Mouse (Mus musculus) heart, embryonic 14.5 days (tissue): Measurements from ENCODE around the gene B230104I21Rik. TPM values are rescaled to one million over a fixed set of nuclear protein-coding genes. Genes with fewer than 3 reads are reported as not detected.

ENCODE experiments used
- ATAC-seq: fragments of 200-750 bp; cut with Nextera tagmentation; 2 replicates; pipeline ENCODE4 v1.8.0; 2017; ENCODE audit warnings: low read depth, moderate TSS enrichment; ENCODE audit not compliant: insufficient number of reproducible peaks, insufficient read depth, low FRiP score
- H3K27ac ChIP-seq, 2 experiments: fragments of 200-500 bp in 1 of 2; fragments of 300-500 bp in 1 of 2; sonication (generic) in 1 of 2; replicated peaks in 1 of 2; 2 replicates each; pipeline ENCODE4 v1.5.1; 2012 to 2014; ENCODE audit warnings: low read depth in 2 of 2, low read length in 2 of 2, control low read depth in 1 of 2, mild to moderate bottlenecking in 1 of 2, mixed read lengths in 1 of 2; ENCODE audit not compliant: control insufficient read depth in 1 of 2, insufficient read depth in 1 of 2
- H3K27me3 ChIP-seq: fragments of 300-500 bp; sonication (generic); 2 replicates; pipeline ENCODE4 v1.6.1; 2014; ENCODE audit warnings: mild to moderate bottlenecking, low read length, control low read depth; ENCODE audit not compliant: control insufficient read depth, insufficient read depth
- H3K36me3 ChIP-seq: fragments of 300-500 bp; sonication (generic); 2 replicates; pipeline ENCODE4 v1.6.1; 2014; ENCODE audit warnings: mild to moderate bottlenecking, control low read depth, low read length, mixed read lengths; ENCODE audit not compliant: control insufficient read depth, insufficient read depth
- H3K4me1 ChIP-seq, 2 experiments: fragments of 200-500 bp in 1 of 2; fragments of 300-500 bp in 1 of 2; sonication (generic) in 1 of 2; 2 replicates each; pipeline ENCODE4 v1.6.1; 2012 to 2014; ENCODE audit warnings: low read length in 2 of 2, control low read depth in 1 of 2, mixed read lengths in 1 of 2; ENCODE audit not compliant: control insufficient read depth in 2 of 2, insufficient read depth in 2 of 2
- H3K4me2 ChIP-seq: fragments of 300-500 bp; sonication (generic); 2 replicates; pipeline ENCODE4 v1.6.1; 2014; ENCODE audit warnings: mild to moderate bottlenecking, low read length
- H3K4me3 ChIP-seq, 2 experiments: fragments of 200-500 bp in 1 of 2; fragments of 300-500 bp in 1 of 2; sonication (generic) in 1 of 2; 2 replicates each; pipeline ENCODE4 v1.5.1; 2012 to 2014; ENCODE audit warnings: low read length in 2 of 2, mild to moderate bottlenecking in 2 of 2, control low read depth in 1 of 2, low read depth in 1 of 2, moderate library complexity in 1 of 2; ENCODE audit not compliant: control insufficient read depth in 1 of 2, insufficient read depth in 1 of 2
- H3K9ac ChIP-seq: fragments of 300-500 bp; sonication (generic); 2 replicates; pipeline ENCODE4 v1.6.1; 2014; ENCODE audit warnings: mild to moderate bottlenecking, low read length
- H3K9me3 ChIP-seq: fragments of 300-500 bp; sonication (generic); 2 replicates; pipeline ENCODE4 v1.6.1; 2016; ENCODE audit warnings: low read length, control low read depth; ENCODE audit not compliant: control insufficient read depth
- WGBS: fragments of 180-500 bp; shearing (Covaris S2); extraction: QIAGEN DNeasy Blood & Tissue Kit; methylation state at CpG from one replicate; pipeline ENCODE4 v1.1.7; 2014; 5-methylcytosine and 5-hydroxymethylcytosine counted together
- polyA plus RNA-seq: library from polyadenylated mRNA; unstranded; fragments of >200 nt; fragmentation: Nextera tagmentation; extraction: Ambion mirVana; gene quantifications from 2 replicates; pipeline ENCODE4 v1.2.1, GENCODE M21; 2014

The B230104I21Rik gene
- polyA plus RNA-seq, 1 experiment from 2014 or later: not detected

- H3K27ac ChIP-seq: no peak overlapping the region
- H3K4me1 ChIP-seq: peaks cover 21 to 45% of the 10 kb centered on the region in 2 experiments
- no peaks in the 10 kb centered on the region for H3K36me3 ChIP-seq
- no peak overlapping the region for H3K4me2 ChIP-seq
- no peak overlapping the region for H3K4me3 ChIP-seq
- H3K9ac ChIP-seq: no peak overlapping the region
- H3K27me3 ChIP-seq: peaks cover under 1% of the 10 kb centered on the region; the same call in 1 of the 2 replicates
- no peaks in the 10 kb centered on the region for H3K9me3 ChIP-seq
- 49% methylated on average over 2 of the region's 2 CpGs for WGBS
- ATAC-seq: no peak
Observed at GRCm38 (mm10) chr4:154385918-154386317, 50.0 kb downstream of the B230104I21Rik start.

GRCm38 (mm10) chr4:154386810-154387209, 50.9 kb downstream of the B230104I21Rik start:
- no peak overlapping the region for H3K4me3 ChIP-seq
- no peaks in the 10 kb centered on the region for H3K9me3 ChIP-seq
- peaks cover 29 to 54% of the 10 kb centered on the region in 2 experiments for H3K4me1 ChIP-seq
- 34% methylated on average over 8 of the region's 8 CpGs for WGBS
- no peaks in the 10 kb centered on the region for H3K36me3 ChIP-seq
- peak overlapping the region in 1 of 2 experiments; percentile 41; a peak in 1 of 4 replicates for H3K27ac ChIP-seq
- peak overlapping the region; percentile 44; the same call in 1 of the 2 replicates for H3K9ac ChIP-seq
- no peak for ATAC-seq
- no peak overlapping the region for H3K4me2 ChIP-seq
- peaks cover 8% of the 10 kb centered on the region; the same call in 1 of the 2 replicates for H3K27me3 ChIP-seq

GRCm38 (mm10) chr4:154389641-154390040, 53.7 kb downstream of the B230104I21Rik start:
- Histone ChIP-seq H3K9ac (no peak overlapping the region), H3K4me2 (no peak overlapping the region), H3K4me3 (no peak overlapping the region), H3K9me3 (no peaks in the 10 kb centered on the region), H3K4me1 (peaks cover 49 to 76% of the 10 kb centered on the region in 2 experiments), H3K27ac (no peak overlapping the region), H3K36me3 (no peaks in the 10 kb centered on the region), H3K27me3 (peaks cover 10% of the 10 kb centered on the region; the same call in 1 of the 2 replicates)
- no peak for ATAC-seq
- 79% methylated on average over 2 of the region's 2 CpGs for WGBS

GRCm38 (mm10) chr4:154390333-154391080, 54.6 kb downstream of the B230104I21Rik start:
- Histone ChIP-seq H3K27me3 (peaks cover 10% of the 10 kb centered on the region; the same call in 1 of the 2 replicates), H3K4me1 (peaks cover 50 to 77% of the 10 kb centered on the region in 2 experiments), H3K4me3 (no peak overlapping the region), H3K9me3 (no peaks in the 10 kb centered on the region), H3K27ac (0 out of 4 replicates have a peak overlapping the region, but pooled peaks of 1 of the 2 experiments have one; percentile 89), H3K9ac (peak overlapping the region; percentile 61), H3K4me2 (no peak overlapping the region), H3K36me3 (no peaks in the 10 kb centered on the region)
- 30% methylated on average over 20 of the region's 20 CpGs for WGBS
- ATAC-seq: no peak

GRCm38 (mm10) chr4:154392641-154393040, 56.7 kb downstream of the B230104I21Rik start:
- 68% methylated on average over 1 of the region's 1 CpGs for WGBS
- Histone ChIP-seq H3K4me1 (peaks cover 44 to 57% of the 10 kb centered on the region in 2 experiments), H3K9ac (peak overlapping the region; percentile 36), H3K36me3 (no peaks in the 10 kb centered on the region), H3K4me3 (no peak overlapping the region), H3K27me3 (peaks cover 10% of the 10 kb centered on the region; the same call in 1 of the 2 replicates), H3K4me2 (no peak overlapping the region), H3K27ac (peak overlapping the region; percentile 88 to 89), H3K9me3 (no peaks in the 10 kb centered on the region)
- no peak for ATAC-seq

- peak overlapping the region; percentile 88 to 89 for H3K27ac ChIP-seq
- peaks cover 42 to 51% of the 10 kb centered on the region in 2 experiments for H3K4me1 ChIP-seq
Observed at GRCm38 (mm10) chr4:154393196-154394122, 57.5 kb downstream of the B230104I21Rik start.

GRCm38 (mm10) chr4:154394123-154394722, 58.3 kb downstream of the B230104I21Rik start:
- H3K27me3 ChIP-seq: peaks cover 13% of the 10 kb centered on the region; the same call in 1 of the 2 replicates
- peak overlapping the region; percentile 0; the same call in 1 of the 2 replicates for H3K4me2 ChIP-seq
- H3K36me3 ChIP-seq: no peaks in the 10 kb centered on the region
- peaks cover 42 to 51% of the 10 kb centered on the region in 2 experiments for H3K4me1 ChIP-seq
- H3K9ac ChIP-seq: peak overlapping the region; percentile 38; the same call in 1 of the 2 replicates
- H3K27ac ChIP-seq: peak overlapping the region; percentile 88 to 89
- H3K4me3 ChIP-seq: no peak overlapping the region
- ATAC-seq: no peak
- WGBS: 41% methylated on average over 7 of the region's 7 CpGs
- no peaks in the 10 kb centered on the region for H3K9me3 ChIP-seq

More at GRCm38 (mm10) chr4:154393196-154394122, 57.5 kb downstream of the B230104I21Rik start:
- peak; percentile 88 for ATAC-seq
- Histone ChIP-seq H3K27me3 (peaks cover 10% of the 10 kb centered on the region; the same call in 1 of the 2 replicates), H3K4me3 (no peak overlapping the region), H3K9ac (peak overlapping the region; percentile 38), H3K4me2 (peak overlapping the region; percentile 26; the same call in 1 of the 2 replicates), H3K9me3 (no peaks in the 10 kb centered on the region), H3K36me3 (no peaks in the 10 kb centered on the region)
- under 1% methylated on average over 18 of the region's 18 CpGs for WGBS
